Mouse (Mus musculus): ENCODE measurements at regions not wholly inside any gene's neighbourhood (a gene's known extent, or its start where the extent isn't known, plus 50 kb on each side); places are given as distances from the start of the nearest gene placed in this dataset.
"Not testable (repeated sequence)": the region's sequence is repeated elsewhere in the genome, so short reads cannot be mapped to it uniquely, and the experiment has no call there.

GRCm38 (mm10) chr16:30799699-30800483 lies 200.4 kb downstream of the Fam43a start:
- DNase-seq (ENCODE audit: low spot score): no peak

- DNase-seq (ENCODE audit: low spot score): no peak
These were observed 204.5 kb downstream of the Fam43a start for GRCm38 (mm10) chr16:30804018-30804417.

GRCm38 (mm10) chr16:30806206-30806605 lies 206.7 kb downstream of the Fam43a start:
- not testable (repeated sequence) for DNase-seq (ENCODE audit: low spot score)

GRCm38 (mm10) chr16:30818541-30819120 lies 219.1 kb downstream of the Fam43a start:
- DNase-seq (ENCODE audit: low spot score): no peak

- no peak for DNase-seq (ENCODE audit: low spot score)
These were observed 219.8 kb downstream of the Fam43a start for GRCm38 (mm10) chr16:30819342-30819741.

- no peak for DNase-seq (ENCODE audit: low spot score)
These were observed 220.7 kb downstream of the Fam43a start for GRCm38 (mm10) chr16:30820234-30820633.

GRCm38 (mm10) chr16:30820761-30821160 lies 221.2 kb downstream of the Fam43a start:
- no peak for DNase-seq (ENCODE audit: low spot score)

GRCm38 (mm10) chr16:30821191-30821910 lies 221.8 kb downstream of the Fam43a start:
- DNase-seq (ENCODE audit: low spot score): no peak

- no peak for DNase-seq (ENCODE audit: low spot score)
These were observed 222.5 kb downstream of the Fam43a start for GRCm38 (mm10) chr16:30821911-30822578.

- DNase-seq (ENCODE audit: low spot score): no peak
These were observed 226.6 kb downstream of the Fam43a start for GRCm38 (mm10) chr16:30826128-30826527.

- no peak for DNase-seq (ENCODE audit: low spot score)
These were observed 228.5 kb downstream of the Fam43a start for GRCm38 (mm10) chr16:30827901-30828608.

GRCm38 (mm10) chr16:30834561-30834960 lies 235.0 kb downstream of the Fam43a start:
- no peak for DNase-seq (ENCODE audit: low spot score)

GRCm38 (mm10) chr16:30835678-30836077 lies 236.2 kb downstream of the Fam43a start:
- DNase-seq (ENCODE audit: low spot score): no peak

GRCm38 (mm10) chr16:30842831-30843230 lies 238.4 kb downstream of the Xxylt1 start:
- DNase-seq (ENCODE audit: low spot score): no peak

GRCm38 (mm10) chr16:30852595-30852994 lies 228.6 kb downstream of the Xxylt1 start:
- DNase-seq (ENCODE audit: low spot score): no peak

GRCm38 (mm10) chr16:30854716-30855115 lies 226.5 kb downstream of the Xxylt1 start:
- no peak for DNase-seq (ENCODE audit: low spot score)

- DNase-seq (ENCODE audit: low spot score): no peak
These were observed 223.6 kb downstream of the Xxylt1 start for GRCm38 (mm10) chr16:30857656-30858055.

GRCm38 (mm10) chr16:30869136-30869909 lies 211.9 kb downstream of the Xxylt1 start:
- DNase-seq (ENCODE audit: low spot score): no peak

- no peak for DNase-seq (ENCODE audit: low spot score)
These were observed 211.1 kb downstream of the Xxylt1 start for GRCm38 (mm10) chr16:30870110-30870509.

- no peak for DNase-seq (ENCODE audit: low spot score)
These were observed 210.6 kb downstream of the Xxylt1 start for GRCm38 (mm10) chr16:30870676-30871075.

- no peak for DNase-seq (ENCODE audit: low spot score)
These were observed 209.1 kb downstream of the Xxylt1 start for GRCm38 (mm10) chr16:30872147-30872546.

Data from layer of hippocampus, adult 9-10 months (tissue).